Mouse (Mus musculus) stomach, postnatal 0 days (tissue): ENCODE data around the gene Rrp1b. TPM values are rescaled to one million over a fixed set of nuclear protein-coding genes. Genes with fewer than 3 reads are reported as not detected.

Experiments
- ATAC-seq: fragments of 200-750 bp; cut with Nextera tagmentation; 2 replicates; pipeline ENCODE4 v1.8.0; 2017; ENCODE audit not compliant: low FRiP score, low TSS enrichment
- DNase-seq: peaks from one replicate; pipeline ENCODE4 v3.0.0-alpha.2; 2016; ENCODE audit warnings: low spot score
- H3K27ac ChIP-seq: fragments of 300-500 bp; sonication (generic); replicated peaks from 2 replicates; pipeline ENCODE4 v1.5.1; 2014; ENCODE audit warnings: mild to moderate bottlenecking, control low read depth
- H3K27me3 ChIP-seq: fragments of 300-500 bp; sonication (generic); 2 replicates; pipeline ENCODE4 v1.6.1; 2014; ENCODE audit warnings: low read length; ENCODE audit not compliant: control insufficient read depth, insufficient read depth
- H3K36me3 ChIP-seq: fragments of 300-500 bp; sonication (generic); 2 replicates; pipeline ENCODE4 v1.6.1; 2014; ENCODE audit warnings: low read length, mixed read lengths; ENCODE audit not compliant: control insufficient read depth, insufficient read depth
- H3K4me1 ChIP-seq: fragments of 300-500 bp; sonication (generic); replicated peaks from 2 replicates; pipeline ENCODE4 v1.6.1; 2014; ENCODE audit warnings: antibody characterized with exemption; ENCODE audit not compliant: control insufficient read depth, insufficient read depth
- H3K4me2 ChIP-seq: fragments of 300-500 bp; sonication (generic); replicated peaks from 2 replicates; pipeline ENCODE4 v1.6.1; 2014; ENCODE audit warnings: low read depth, mild to moderate bottlenecking, control low read depth, moderate library complexity
- H3K4me3 ChIP-seq: fragments of 300-500 bp; sonication (generic); 2 replicates; pipeline ENCODE4 v1.5.1; 2014; ENCODE audit warnings: low read depth, low read length, control low read depth
- H3K9ac ChIP-seq: fragments of 300-500 bp; sonication (generic); 2 replicates; pipeline ENCODE4 v1.6.1; 2014; ENCODE audit warnings: mild to moderate bottlenecking, low read length, control low read depth, mixed read lengths
- H3K9me3 ChIP-seq: fragments of 300-500 bp; sonication (generic); 2 replicates; pipeline ENCODE4 v1.6.1; 2016; ENCODE audit warnings: low read length; ENCODE audit not compliant: control insufficient read depth
- CTCF ChIP-seq: IDR thresholded peaks from 2 replicates; pipeline ENCODE4 v1.5.1; 2016; ENCODE audit warnings: antibody characterized with exemption, low read depth, mild to moderate bottlenecking, moderate library complexity
- EP300 ChIP-seq: optimal IDR thresholded peaks from 2 replicates; pipeline ENCODE3; 2016; ENCODE audit warnings: antibody characterized with exemption
- WGBS: fragments of 180-500 bp; shearing (Covaris S2); extraction: QIAGEN DNeasy Blood & Tissue Kit; methylation state at CpG from one replicate; pipeline ENCODE4 v1.1.7; 2014; 5-methylcytosine and 5-hydroxymethylcytosine counted together
- polyA plus RNA-seq: library from polyadenylated mRNA; unstranded; fragments of >200 nt; fragmentation: Nextera tagmentation; extraction: Ambion mirVana; gene quantifications from 2 replicates; pipeline ENCODE4 v1.2.1, GENCODE M21; 2015

Gene Rrp1b
- polyA plus RNA-seq, 1 experiment from 2014 or later = 18.6 TPM

DNA sequence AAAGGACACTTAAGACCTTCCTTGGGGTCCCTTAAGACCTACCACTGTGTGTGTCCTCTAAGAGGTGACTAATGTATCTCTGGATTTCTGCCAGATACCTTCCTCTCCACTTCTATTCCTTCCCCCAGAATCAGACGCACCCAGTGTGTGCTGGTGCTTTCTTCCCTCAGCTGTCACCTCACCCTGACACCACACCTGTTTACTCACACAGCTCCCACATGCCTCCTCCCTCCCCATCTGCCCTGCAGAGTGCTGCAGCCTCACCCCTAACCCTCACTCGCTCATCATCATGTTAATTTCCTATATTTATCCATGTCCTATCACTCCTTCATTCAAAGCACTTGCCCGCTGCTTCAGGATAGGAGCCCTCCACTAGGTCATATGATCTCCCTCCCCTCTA lies 23.6 kb upstream of the Rrp1b start:
- no peak for TF ChIP-seq CTCF
- TF ChIP-seq EP300 = no peak
- Histone ChIP-seq H3K9ac (no peak overlapping the region), H3K4me1 (no peaks in the 10 kb centered on the region), H3K9me3 (no peaks in the 10 kb centered on the region), H3K36me3 (no peaks in the 10 kb centered on the region), H3K27me3 (no peaks in the 10 kb centered on the region), H3K4me2 (no peak overlapping the region), H3K27ac (no peak overlapping the region), H3K4me3 (no peak overlapping the region)
- ATAC-seq (no peak), DNase-seq (no peak)
- WGBS = 54% methylated on average over 3 of the region's 3 CpGs

GRCm38 (mm10) chr17:32013659-32014058 lies 22.2 kb upstream of the Rrp1b start:
- no peaks in the 10 kb centered on the region for H3K27me3 ChIP-seq
- no peaks in the 10 kb centered on the region for H3K9me3 ChIP-seq
- H3K4me3 ChIP-seq = no peak overlapping the region
- no peaks in the 10 kb centered on the region for H3K36me3 ChIP-seq
- H3K9ac ChIP-seq = no peak overlapping the region
- no peak for DNase-seq
- TF ChIP-seq CTCF (no peak), EP300 (no peak)
- H3K4me2 ChIP-seq = no peak overlapping the region
- peak; percentile 58; the same call in 1 of the 2 replicates for ATAC-seq
- no peaks in the 10 kb centered on the region for H3K4me1 ChIP-seq
- H3K27ac ChIP-seq = no peak overlapping the region

GRCm38 (mm10) chr17:32016481-32016880 lies 19.4 kb upstream of the Rrp1b start:
- Histone ChIP-seq H3K4me2 (no peak overlapping the region), H3K27me3 (no peaks in the 10 kb centered on the region), H3K9me3 (no peaks in the 10 kb centered on the region), H3K4me1 (no peaks in the 10 kb centered on the region), H3K4me3 (no peak overlapping the region), H3K36me3 (no peaks in the 10 kb centered on the region), H3K9ac (no peak overlapping the region), H3K27ac (no peak overlapping the region)
- TF ChIP-seq EP300 = no peak
- no peak for TF ChIP-seq CTCF
- ATAC-seq (peak; percentile 90), DNase-seq (peak; percentile 82)
- 60% methylated on average over 8 of the region's 8 CpGs for WGBS

GRCm38 (mm10) chr17:32018127-32018894 lies 17.6 kb upstream of the Rrp1b start:
- DNase-seq = no peak
- Histone ChIP-seq H3K4me1 (no peaks in the 10 kb centered on the region), H3K4me3 (no peak overlapping the region), H3K4me2 (no peak overlapping the region), H3K36me3 (no peaks in the 10 kb centered on the region), H3K9me3 (no peaks in the 10 kb centered on the region), H3K9ac (no peak overlapping the region), H3K27ac (no peak overlapping the region), H3K27me3 (no peaks in the 10 kb centered on the region)
- ATAC-seq = no peak
- WGBS = 58% methylated on average over 5 of the region's 5 CpGs
- TF ChIP-seq EP300 = no peak
- no peak for TF ChIP-seq CTCF

- Histone ChIP-seq H3K4me1 (no peaks in the 10 kb centered on the region), H3K36me3 (no peaks in the 10 kb centered on the region), H3K9ac (no peak overlapping the region), H3K4me3 (no peak overlapping the region), H3K27me3 (no peaks in the 10 kb centered on the region), H3K4me2 (no peak overlapping the region), H3K9me3 (no peaks in the 10 kb centered on the region), H3K27ac (no peak overlapping the region)
- WGBS = 69% methylated on average over 3 of the region's 3 CpGs
- DNase-seq (no peak), ATAC-seq (no peak)
- TF ChIP-seq EP300 = no peak
Observed at GRCm38 (mm10) chr17:32021981-32022380, 13.9 kb upstream of the Rrp1b start.

GRCm38 (mm10) chr17:32022551-32022950 lies 13.3 kb upstream of the Rrp1b start:
- Histone ChIP-seq H3K36me3 (no peaks in the 10 kb centered on the region), H3K27me3 (no peaks in the 10 kb centered on the region), H3K9me3 (no peaks in the 10 kb centered on the region), H3K9ac (no peak overlapping the region), H3K27ac (no peak overlapping the region), H3K4me2 (no peak overlapping the region), H3K4me1 (no peaks in the 10 kb centered on the region), H3K4me3 (no peak overlapping the region)
- no peak for DNase-seq
- WGBS = 69% methylated on average over 6 of the region's 6 CpGs
- TF ChIP-seq CTCF (no peak), EP300 (no peak)
- ATAC-seq = no peak
